Mouse (Mus musculus): Measurements from ENCODE around the gene P3h3. TPM values are rescaled to one million over a fixed set of nuclear protein-coding genes. Genes with fewer than 3 reads are reported as not detected.

The P3h3 gene
- polyA plus RNA-seq, 1 experiment from 2014 or later: 17.0 TPM

- no peak for DNase-seq (ENCODE audit: low spot score)
- Histone ChIP-seq H3K27ac (replicated peaks) (peak overlapping the region; percentile 88; the same call in 1 of the 2 replicates), H3K4me1 (peaks cover 85% of the 10 kb centered on the region), H3K36me3 (replicated peaks) (no peaks in the 10 kb centered on the region), H3K27me3 (replicated peaks; ENCODE audit: low read depth, poor library complexity, severe bottlenecking) (peaks cover 97% of the 10 kb centered on the region), H3K4me3 (peak overlapping the region; percentile 73), H3K9me3 (no peaks in the 10 kb centered on the region)
- 13% methylated on average over 8 of the region's 8 CpGs for WGBS
Observed at GRCm38 (mm10) chr6:124862406-124863124, 5.0 kb upstream of the P3h3 start.

- WGBS: 36% methylated on average over 3 of the region's 3 CpGs
Observed at GRCm38 (mm10) chr6:124861802-124862201, 4.2 kb upstream of the P3h3 start.

GRCm38 (mm10) chr6:124861266-124861665, 3.7 kb upstream of the P3h3 start:
- WGBS: 81% methylated on average over 19 of the region's 19 CpGs
- no peaks in the 10 kb centered on the region for H3K9me3 ChIP-seq
- H3K4me3 ChIP-seq: 0 out of 2 replicates have a peak overlapping the region, but pooled peaks have one; percentile 17
- no peaks in the 10 kb centered on the region for H3K36me3 ChIP-seq (replicated peaks)
- H3K27me3 ChIP-seq (replicated peaks; ENCODE audit: low read depth, poor library complexity, severe bottlenecking): peaks cover 84% of the 10 kb centered on the region
- peaks cover 91% of the 10 kb centered on the region for H3K4me1 ChIP-seq
- peak overlapping the region; percentile 26; the same call in 1 of the 2 replicates for H3K27ac ChIP-seq (replicated peaks)
- DNase-seq (ENCODE audit: low spot score): no peak

More at GRCm38 (mm10) chr6:124861802-124862201, 4.2 kb upstream of the P3h3 start:
- H3K27me3 ChIP-seq (replicated peaks; ENCODE audit: low read depth, poor library complexity, severe bottlenecking): peaks cover 90% of the 10 kb centered on the region
- peaks cover 91% of the 10 kb centered on the region for H3K4me1 ChIP-seq
- peak overlapping the region; percentile 26; the same call in 1 of the 2 replicates for H3K27ac ChIP-seq (replicated peaks)
- no peak for DNase-seq (ENCODE audit: low spot score)
- H3K4me3 ChIP-seq: no peak overlapping the region; the same call in 1 of the 2 replicates
- no peaks in the 10 kb centered on the region for H3K36me3 ChIP-seq (replicated peaks)
- H3K9me3 ChIP-seq: no peaks in the 10 kb centered on the region

- peaks cover 77% of the 10 kb centered on the region for H3K27me3 ChIP-seq (replicated peaks; ENCODE audit: low read depth, poor library complexity, severe bottlenecking)
- H3K9me3 ChIP-seq: no peaks in the 10 kb centered on the region
- H3K4me3 ChIP-seq: 0 out of 2 replicates have a peak overlapping the region, but pooled peaks have one; percentile 17
- H3K36me3 ChIP-seq (replicated peaks): no peaks in the 10 kb centered on the region
- H3K4me1 ChIP-seq: peaks cover 92% of the 10 kb centered on the region
- H3K27ac ChIP-seq (replicated peaks): 0 out of 2 replicates have a peak overlapping the region, but pooled peaks have one; percentile 7
- WGBS: 83% methylated on average over 9 of the region's 9 CpGs
- DNase-seq (ENCODE audit: low spot score): no peak
Observed at GRCm38 (mm10) chr6:124860511-124860910, 3.0 kb upstream of the P3h3 start.

GRCm38 (mm10) chr6:124859725-124860124, 2.2 kb upstream of the P3h3 start:
- peaks cover 69% of the 10 kb centered on the region for H3K27me3 ChIP-seq (replicated peaks; ENCODE audit: low read depth, poor library complexity, severe bottlenecking)
- peaks cover 93% of the 10 kb centered on the region for H3K4me1 ChIP-seq

GRCm38 (mm10) chr6:124858561-124859318, 1.2 kb upstream of the P3h3 start:
- peaks cover 14% of the 10 kb centered on the region for H3K36me3 ChIP-seq (replicated peaks)
- peaks cover 59% of the 10 kb centered on the region for H3K27me3 ChIP-seq (replicated peaks; ENCODE audit: low read depth, poor library complexity, severe bottlenecking)
- H3K4me3 ChIP-seq: peak overlapping the region; percentile 93
- peak overlapping the region; percentile 40 for H3K27ac ChIP-seq (replicated peaks)
- DNase-seq (ENCODE audit: low spot score): no peak
- peaks cover 83% of the 10 kb centered on the region for H3K4me1 ChIP-seq
- no peaks in the 10 kb centered on the region for H3K9me3 ChIP-seq
- WGBS: 73% methylated on average over 28 of the region's 28 CpGs

More at GRCm38 (mm10) chr6:124859725-124860124, 2.2 kb upstream of the P3h3 start:
- 0 out of 2 replicates have a peak, but pooled peaks cover 4% of the 10 kb centered on the region for H3K36me3 ChIP-seq (replicated peaks)
- 12% methylated on average over 12 of the region's 12 CpGs for WGBS
- DNase-seq (ENCODE audit: low spot score): peak; percentile 89
- H3K27ac ChIP-seq (replicated peaks): 0 out of 2 replicates have a peak overlapping the region, but pooled peaks have one; percentile 7
- H3K9me3 ChIP-seq: no peaks in the 10 kb centered on the region
- H3K4me3 ChIP-seq: peak overlapping the region; percentile 21; the same call in 1 of the 2 replicates

GRCm38 (mm10) chr6:124857840-124858530, 433 bp upstream of the P3h3 start:
- WGBS: 24% methylated on average over 26 of the region's 26 CpGs
- Histone ChIP-seq H3K4me3 (peak overlapping the region; percentile 93), H3K4me1 (peaks cover 76% of the 10 kb centered on the region), H3K27ac (replicated peaks) (peak overlapping the region; percentile 98), H3K27me3 (replicated peaks; ENCODE audit: low read depth, poor library complexity, severe bottlenecking) (peaks cover 51% of the 10 kb centered on the region), H3K9me3 (no peaks in the 10 kb centered on the region), H3K36me3 (replicated peaks) (peaks cover 21% of the 10 kb centered on the region)
- DNase-seq (ENCODE audit: low spot score): no peak

GRCm38 (mm10) chr6:124856321-124856720, 1.2 kb downstream of the P3h3 start:
- H3K4me1 ChIP-seq: peaks cover 63% of the 10 kb centered on the region

GRCm38 (mm10) chr6:124854647-124855046, 2.9 kb downstream of the P3h3 start:
- DNase-seq (ENCODE audit: low spot score): no peak
- no peak overlapping the region for H3K27ac ChIP-seq (replicated peaks)
- H3K9me3 ChIP-seq: no peaks in the 10 kb centered on the region
- no peak overlapping the region; the same call in 1 of the 2 replicates for H3K4me3 ChIP-seq
- whole genome bisulfite sequencing: 73% methylated on average over 12 of the region's 12 CpGs
- peaks cover 19% of the 10 kb centered on the region for H3K27me3 ChIP-seq (replicated peaks; ENCODE audit: low read depth, poor library complexity, severe bottlenecking)
- peaks cover 47% of the 10 kb centered on the region for H3K4me1 ChIP-seq
- peaks cover 37% of the 10 kb centered on the region for H3K36me3 ChIP-seq (replicated peaks)

More at GRCm38 (mm10) chr6:124856321-124856720, 1.2 kb downstream of the P3h3 start:
- H3K27me3 ChIP-seq (replicated peaks; ENCODE audit: low read depth, poor library complexity, severe bottlenecking): peaks cover 35% of the 10 kb centered on the region
- H3K27ac ChIP-seq (replicated peaks): peak overlapping the region; percentile 98
- peak overlapping the region; percentile 93 for H3K4me3 ChIP-seq
- no peaks in the 10 kb centered on the region for H3K9me3 ChIP-seq
- peak; percentile 86 for DNase-seq (ENCODE audit: low spot score)
- peaks cover 26% of the 10 kb centered on the region for H3K36me3 ChIP-seq (replicated peaks)
- 4% methylated on average over 14 of the region's 14 CpGs for WGBS

GRCm38 (mm10) chr6:124850535-124850934, 7.0 kb downstream of the P3h3 start:
- DNase-seq (ENCODE audit: low spot score): no peak
- Histone ChIP-seq H3K36me3 (replicated peaks) (peaks cover 53% of the 10 kb centered on the region), H3K4me3 (no peak overlapping the region), H3K4me1 (peaks cover 15% of the 10 kb centered on the region), H3K27ac (replicated peaks) (no peak overlapping the region), H3K27me3 (replicated peaks; ENCODE audit: low read depth, poor library complexity, severe bottlenecking) (no peaks in the 10 kb centered on the region), H3K9me3 (no peaks in the 10 kb centered on the region)
- 60% methylated on average over 8 of the region's 8 CpGs for WGBS

- no peaks in the 10 kb centered on the region for H3K27me3 ChIP-seq (replicated peaks; ENCODE audit: low read depth, poor library complexity, severe bottlenecking)
- H3K4me3 ChIP-seq: peak overlapping the region; percentile 13; the same call in 1 of the 2 replicates
- H3K9me3 ChIP-seq: no peaks in the 10 kb centered on the region
- H3K36me3 ChIP-seq (replicated peaks): peaks cover 43% of the 10 kb centered on the region
- H3K27ac ChIP-seq (replicated peaks): 0 out of 2 replicates have a peak overlapping the region, but pooled peaks have one; percentile 11
- peaks cover 10% of the 10 kb centered on the region for H3K4me1 ChIP-seq
- 11% methylated on average over 9 of the region's 9 CpGs for WGBS
- peak; percentile 96 for DNase-seq (ENCODE audit: low spot score)
Observed at GRCm38 (mm10) chr6:124847305-124847704, 10.2 kb downstream of the P3h3 start.
